In the genomic region with DNA sequence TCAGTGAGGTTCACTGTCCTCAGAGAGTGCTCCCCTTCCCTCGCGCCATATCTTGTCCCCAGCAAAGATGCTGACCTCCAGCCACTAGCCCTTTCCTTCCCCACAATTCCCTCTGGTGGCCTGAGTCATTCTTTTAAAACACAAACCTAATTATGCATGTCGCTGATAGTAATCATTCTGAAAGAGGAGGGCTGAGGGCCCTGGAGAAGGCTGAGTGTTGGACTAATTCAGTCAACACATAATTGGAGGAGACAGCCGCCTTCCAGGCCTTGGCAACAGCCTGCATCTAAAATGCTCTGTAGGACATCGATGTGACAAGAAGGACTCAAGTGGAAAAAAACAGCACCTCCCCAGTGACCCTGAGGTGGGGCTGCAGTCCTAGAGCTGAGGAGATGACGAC, we compare ENCODE assay signal across 20 mouse cellular contexts. TPM values are rescaled to one million over a fixed set of nuclear protein-coding genes. Genes with fewer than 3 reads are reported as not detected.
DNase-seq lines count a peak whose midpoint lies in the region; ATAC-seq and TF ChIP-seq lines count a peak whose summit lies in the region.
"Had no signal": no experiment of that assay in that cellular context is flagged by ENCODE, and none has a peak within 500 bp of the region (broad histone marks: within the 10 kb centered on the region; RNA-seq: fewer than 3 reads in every experiment).

No protein-coding gene starts in this region.

- WGBS in kidney, adult 2 months: 74% methylated on average over 6 of the region's 6 CpGs
- 79% methylated on average over 6 of the region's 6 CpGs for WGBS in kidney, embryonic 16.5 days
- WGBS in heart, embryonic 12.5 days: 70% methylated on average over 6 of the region's 6 CpGs

- no peak overlapping the region for H3K9ac ChIP-seq in kidney, embryonic 16.5 days (replicated peaks; ENCODE audit: low read length)
- no peak overlapping the region for H3K9ac ChIP-seq in CH12.LX (ENCODE audit: insufficient read depth, low read depth)
- H3K9ac ChIP-seq in heart, embryonic 12.5 days: no peak overlapping the region
- H3K9ac ChIP-seq: hindbrain, embryonic 15.5 days; lung, embryonic 14.5 days; stomach, embryonic 15.5 days had no signal

- H3K79me2 ChIP-seq in CH12.LX (replicated peaks; ENCODE audit: control insufficient read depth, extremely low read depth, insufficient read depth, poor library complexity, severe bottlenecking): no peaks in the 10 kb centered on the region

- H3K36me3 ChIP-seq in kidney, adult 2 months (ENCODE audit: control insufficient read depth, insufficient read depth, low read length): no peaks in the 10 kb centered on the region
- no peaks in the 10 kb centered on the region for H3K36me3 ChIP-seq in kidney, embryonic 16.5 days (ENCODE audit: insufficient read depth, low read length)
- H3K36me3 ChIP-seq in CH12.LX (replicated peaks in 1 of 2; ENCODE audit: control insufficient read depth in 1 of 2, insufficient read depth in 1 of 2, low read length in 1 of 2): no peaks in the 10 kb centered on the region
- no peaks in the 10 kb centered on the region for H3K36me3 ChIP-seq in heart, embryonic 12.5 days
- H3K36me3 ChIP-seq: hindbrain, embryonic 15.5 days; stomach, embryonic 15.5 days had no signal

- DNase-seq in cerebellum, adult 8-10 months: no peak
- DNase-seq in kidney, adult 2 months: peak; percentile 17
- DNase-seq in CH12.LX (ENCODE audit: extremely low read depth): peak; percentile 59
- DNase-seq in cerebellum, postnatal 25 days: peak; percentile 43 to 53
- no peak for DNase-seq in frontal cortex, postnatal 14 days (ENCODE audit: low spot score in 2 of 2)
- DNase-seq: heart, adult 2 months; heart, postnatal 14 days; kidney, adult 18-20 months; liver; lung, embryonic 14.5 days; midbrain, embryonic 14.5 days; spleen, adult 18-20 months had no signal

- H3K9me3 ChIP-seq in kidney, embryonic 16.5 days (ENCODE audit: low read length): no peaks in the 10 kb centered on the region
- H3K9me3 ChIP-seq in CH12.LX (replicated peaks; ENCODE audit: low read length): no peaks in the 10 kb centered on the region
- H3K9me3 ChIP-seq in heart, embryonic 12.5 days (replicated peaks): no peaks in the 10 kb centered on the region
- H3K9me3 ChIP-seq: hindbrain, embryonic 15.5 days; stomach, embryonic 15.5 days had no signal

- peak; percentile 46; the same call in 1 of the 2 replicates for TF ChIP-seq EP300 in CH12.LX (IDR thresholded peaks at IDR 0.05; ENCODE audit: low read length)

- ATAC-seq in cerebellum, adult (ENCODE audit: insufficient number of reproducible peaks, low FRiP score, low TSS enrichment): peak; percentile 74
- no peak for ATAC-seq in kidney, embryonic 16.5 days (ENCODE audit: low FRiP score, low TSS enrichment)
- ATAC-seq in heart, embryonic 12.5 days (ENCODE audit: insufficient number of reproducible peaks, low FRiP score): no peak
- ATAC-seq: CD4-positive, CD25-positive, alpha-beta regulatory T cell, adult 4 months; forebrain, embryonic 16.5 days had no signal

- in situ Hi-C loops in CH12.LX (cut with MboI; ENCODE audit: low pct_ligation_motif_present, low pct_unique_long_range_greater_than_20kb, low sequenced_read_pairs): no loop called here

- no peak for TF ChIP-seq CTCF in kidney, adult 2 months (conservative IDR thresholded peaks at IDR 0.05; ENCODE audit: insufficient read depth, insufficient read length, low read depth, low read length)
- no peak for TF ChIP-seq CTCF in CH12.LX (conservative IDR thresholded peaks at IDR 0.05 in 1 of 2, IDR thresholded peaks at IDR 0.05 in 1 of 2; ENCODE audit: low read depth in 2 of 2, low read length in 2 of 2)

- no peak overlapping the region for H3K4me3 ChIP-seq in kidney, adult 2 months (ENCODE audit: insufficient read depth, low read depth, low read length)
- no peak overlapping the region for H3K4me3 ChIP-seq in kidney, embryonic 16.5 days (ENCODE audit: low read length)
- H3K4me3 ChIP-seq in CH12.LX (replicated peaks in 1 of 3; ENCODE audit: low read depth in 2 of 3, low read length in 2 of 3, poor library complexity in 1 of 3): no peak overlapping the region
- no peak overlapping the region for H3K4me3 ChIP-seq in heart, embryonic 12.5 days
- H3K4me3 ChIP-seq: heart, adult 2 months; hindbrain, embryonic 15.5 days; stomach, embryonic 15.5 days had no signal

- dilution Hi-C loops in CH12.LX (cut with MboI; ENCODE audit: extremely low pct_ligation_motif_present, extremely low pct_unique_long_range_greater_than_20kb, low sequenced_read_pairs): no loop called here

- no peak overlapping the region for H3K4me2 ChIP-seq in kidney, embryonic 16.5 days (replicated peaks; ENCODE audit: low read depth, low read length)
- peak overlapping the region; percentile 2; the same call in 1 of the 2 replicates for H3K4me2 ChIP-seq in CH12.LX (ENCODE audit: insufficient read depth, low read depth, poor library complexity, severe bottlenecking)
- no peak overlapping the region for H3K4me2 ChIP-seq in heart, embryonic 12.5 days
- H3K4me2 ChIP-seq: hindbrain, embryonic 15.5 days; lung, embryonic 14.5 days; stomach, embryonic 15.5 days had no signal

- H3K27ac ChIP-seq in kidney, adult 2 months (ENCODE audit: insufficient read depth, low read depth, low read length): no peak overlapping the region
- H3K27ac ChIP-seq in kidney, embryonic 16.5 days (ENCODE audit: low read length): no peak overlapping the region
- H3K27ac ChIP-seq in CH12.LX (ENCODE audit: insufficient read depth, low read depth): peak overlapping the region; percentile 9; the same call in 1 of the 2 replicates
- H3K27ac ChIP-seq in heart, embryonic 12.5 days (ENCODE audit: poor library complexity, severe bottlenecking): no peak overlapping the region
- H3K27ac ChIP-seq: heart, adult 2 months; hindbrain, embryonic 15.5 days; stomach, embryonic 15.5 days had no signal

- no peaks in the 10 kb centered on the region for H3K27me3 ChIP-seq in kidney, adult 2 months (replicated peaks; ENCODE audit: control insufficient read depth, insufficient read depth, low read length)
- H3K27me3 ChIP-seq in kidney, embryonic 16.5 days (ENCODE audit: insufficient read depth, low read length): no peaks in the 10 kb centered on the region
- H3K27me3 ChIP-seq in CH12.LX (replicated peaks): no peaks in the 10 kb centered on the region
- no peaks in the 10 kb centered on the region for H3K27me3 ChIP-seq in heart, embryonic 12.5 days (replicated peaks)
- H3K27me3 ChIP-seq: hindbrain, embryonic 15.5 days; stomach, embryonic 15.5 days had no signal

- TF ChIP-seq POLR2A in kidney, adult 2 months (IDR thresholded peaks at IDR 0.05; ENCODE audit: low read depth, low read length): no peak
- no peak for TF ChIP-seq POLR2A in CH12.LX (IDR thresholded peaks at IDR 0.05; ENCODE audit: low read depth, low read length)

- peaks cover 7% of the 10 kb centered on the region for H3K4me1 ChIP-seq in kidney, adult 2 months (ENCODE audit: control insufficient read depth, insufficient read depth, low read length)
- no peaks in the 10 kb centered on the region for H3K4me1 ChIP-seq in kidney, embryonic 16.5 days (ENCODE audit: insufficient read depth, low read length)
- H3K4me1 ChIP-seq in CH12.LX (ENCODE audit: control insufficient read depth in 1 of 2, insufficient read depth in 2 of 2): peaks cover 20 to 57% of the 10 kb centered on the region in 2 experiments
- peaks cover 55% of the 10 kb centered on the region for H3K4me1 ChIP-seq in heart, embryonic 12.5 days (replicated peaks)
- H3K4me1 ChIP-seq: stomach, embryonic 15.5 days had no signal

- TF ChIP-seq RAD21 in CH12.LX (IDR thresholded peaks at IDR 0.05; ENCODE audit: low read depth, low read length): no peak

TF ChIP-seq in CH12.LX, 34 proteins besides CTCF, POLR2A, EP300 and RAD21 (continues in another document):
- no peak; the same call in 1 of the 2 replicates for TF ChIP-seq JUN (IDR thresholded peaks at IDR 0.05; ENCODE audit: insufficient read depth, low read depth, low read length)
- no peak for TF ChIP-seq USF2 (conservative IDR thresholded peaks at IDR 0.05; ENCODE audit: low read depth, low read length)
- TF ChIP-seq NRF1 (IDR thresholded peaks at IDR 0.05; ENCODE audit: low read depth, low read length): no peak
- peak; percentile 60 for TF ChIP-seq IRF4 (IDR thresholded peaks at IDR 0.05; ENCODE audit: low read depth, low read length)
- no peak for TF ChIP-seq TBP (conservative IDR thresholded peaks at IDR 0.05; ENCODE audit: low read depth, low read length)
- no peak for TF ChIP-seq PAX5 (IDR thresholded peaks at IDR 0.05; ENCODE audit: low read length)
- peak; percentile 33; the same call in 1 of the 2 replicates for TF ChIP-seq MEF2A (IDR thresholded peaks at IDR 0.05; ENCODE audit: borderline replicate concordance, low read depth, low read length)
- 0 out of 2 replicates have a peak, but pooled peaks have one; percentile 6 for TF ChIP-seq BHLHE40 (IDR thresholded peaks at IDR 0.05; ENCODE audit: low read depth, low read length)
- no peak for TF ChIP-seq ZMIZ1 (IDR thresholded peaks at IDR 0.05; ENCODE audit: low read depth, low read length)
- TF ChIP-seq POLR2AphosphoS2 (IDR thresholded peaks at IDR 0.05; ENCODE audit: low read depth, low read length): no peak
- TF ChIP-seq MAZ (IDR thresholded peaks at IDR 0.05; ENCODE audit: low read depth, low read length): no peak
- TF ChIP-seq MYC (IDR thresholded peaks at IDR 0.05; ENCODE audit: low read depth, low read length): no peak
- TF ChIP-seq MAX (IDR thresholded peaks at IDR 0.05; ENCODE audit: low read length): no peak
- TF ChIP-seq CHD1 (IDR thresholded peaks at IDR 0.05; ENCODE audit: low read depth, low read length): no peak
- peak; percentile 40; the same call in 1 of the 2 replicates for TF ChIP-seq JUND (conservative IDR thresholded peaks at IDR 0.05; ENCODE audit: low read depth, low read length)
- peak; percentile 59; the same call in 1 of the 2 replicates for TF ChIP-seq MAFK (IDR thresholded peaks at IDR 0.05; ENCODE audit: insufficient replicate concordance, low read length)
- no peak for TF ChIP-seq NELFE (IDR thresholded peaks at IDR 0.05; ENCODE audit: low read depth, low read length)
- TF ChIP-seq GABPA (IDR thresholded peaks at IDR 0.05; ENCODE audit: insufficient replicate concordance, low read depth, low read length): no peak
- no peak for TF ChIP-seq HCFC1 (IDR thresholded peaks at IDR 0.05; ENCODE audit: low read depth, low read length)
- TF ChIP-seq TCF12 (IDR thresholded peaks at IDR 0.05; ENCODE audit: low read depth, low read length): 0 out of 2 replicates have a peak, but pooled peaks have one; percentile 23
- no peak for TF ChIP-seq CHD2 (IDR thresholded peaks at IDR 0.05; ENCODE audit: low read length)
- no peak for TF ChIP-seq SMC3 (IDR thresholded peaks at IDR 0.05; ENCODE audit: low read depth, low read length)

RNA-seq across cellular contexts. Expression of a gene that starts 29.0 kb away (rescaled TPM):
- 16.5 and 16.8 TPM in 2 replicates for polyA plus RNA-seq in kidney, adult 2 months (2012; rRNA removed)
- polyA plus RNA-seq in kidney, embryonic 16.5 days (2015; fragmentation: Nextera tagmentation; extraction: Ambion mirVana): 26.4 and 27.5 TPM in 2 replicates
- total RNA-seq in CH12.LX (2012; rRNA removed) (0.38 and 0.59 TPM in 2 replicates), CH12.LX (2014; rRNA removed) (0.55 and 0.62 TPM in 2 replicates)
- 0.48 and 0.54 TPM in 2 replicates for polyA plus RNA-seq in CH12.LX (2012; ENCODE audit: insufficient read length, low read depth)
- polyA plus RNA-seq in heart, embryonic 12.5 days (2016; fragmentation: Nextera tagmentation; extraction: Ambion mirVana): 91.4 and 96.7 TPM in 2 replicates
- total RNA-seq: MEL had no signal

Comparison
In these comparisons a context has a peak if more than half of its experiments do, and no peak if none do; other contexts are left out.
1. DNase-seq: peak in kidney, adult 2 months (single experiment), CH12.LX (single experiment) and cerebellum, postnatal 25 days (2 of 2); none in cerebellum, adult 8-10 months (single experiment) and frontal cortex, postnatal 14 days (0 of 2).
2. RNA of a gene that starts 29.0 kb away (polyA plus RNA-seq): 91.4 to 96.7 TPM in heart, embryonic 12.5 days, 26.4 to 27.5 TPM in kidney, embryonic 16.5 days and 16.5 to 16.8 TPM in kidney, adult 2 months; 0.48 to 0.54 TPM in CH12.LX; every median in the first group is over 10 times any median in the second.